Mouse (Mus musculus): ENCODE results near the gene Tspan31. TPM values are rescaled to one million over a fixed set of nuclear protein-coding genes. Genes with fewer than 3 reads are reported as not detected.

Tspan31 gene
- polyA plus RNA-seq, 1 experiment from 2014 or later: 165 TPM

- WGBS: 4% methylated on average over 29 of the region's 29 CpGs
- Histone ChIP-seq H3K9ac (replicated peaks) (no peak overlapping the region), H3K27ac (replicated peaks) (no peak overlapping the region), H3K4me1 (peaks cover 3% of the 10 kb centered on the region; the same call in 1 of the 2 replicates), H3K4me2 (replicated peaks) (no peak overlapping the region), H3K9me3 (no peaks in the 10 kb centered on the region), H3K4me3 (0 out of 2 replicates have a peak overlapping the region, but pooled peaks have one; percentile 10), H3K36me3 (peaks cover 24% of the 10 kb centered on the region; the same call in 1 of the 2 replicates), H3K27me3 (peaks cover 58% of the 10 kb centered on the region)
- ATAC-seq (ENCODE audit: low FRiP score, low read depth): no peak
Measured at GRCm38 (mm10) chr10:127049395-127050118, 20.5 kb downstream of the Tspan31 start.

DNA sequence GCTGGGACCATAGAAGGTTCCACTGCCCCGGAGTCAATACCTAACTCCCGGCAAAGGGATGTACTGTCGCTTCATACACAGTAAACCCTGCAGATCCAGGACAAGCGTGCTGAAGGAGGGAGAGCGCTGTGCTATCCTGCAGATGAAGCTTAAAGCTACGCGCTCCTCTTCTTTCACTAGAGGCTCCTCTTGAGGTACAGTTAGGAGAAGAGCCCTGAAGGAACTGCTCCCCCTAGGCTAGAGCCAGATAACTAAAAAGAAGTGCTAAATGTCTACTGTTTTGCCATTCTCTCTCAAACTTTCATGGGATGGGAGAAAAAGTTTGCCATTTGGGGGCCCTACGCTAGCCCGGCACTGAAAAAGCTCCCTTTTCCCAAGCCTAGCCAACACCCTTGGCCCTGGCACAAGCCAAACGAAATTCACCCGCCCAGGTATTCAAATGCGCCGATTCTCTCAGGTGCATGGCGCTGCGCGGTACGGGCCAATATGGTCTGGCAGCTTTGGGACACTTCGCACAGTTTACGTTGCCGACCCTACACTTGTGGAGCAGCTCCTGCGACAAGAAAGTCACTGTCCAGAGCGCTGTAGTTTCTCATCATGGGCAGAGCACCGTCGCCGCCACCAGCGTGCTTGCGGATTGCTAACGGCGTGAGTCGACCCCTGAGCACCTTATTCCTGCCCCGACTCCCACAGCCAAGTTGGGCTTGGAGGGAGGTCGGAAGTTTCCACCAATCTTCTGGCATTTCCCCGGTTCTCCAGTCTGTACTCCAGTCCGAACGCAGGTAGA lies 21.3 kb downstream of the Tspan31 start:
- H3K4me2 ChIP-seq (replicated peaks): no peak overlapping the region
- H3K4me1 ChIP-seq: peaks cover 3% of the 10 kb centered on the region; the same call in 1 of the 2 replicates
- ATAC-seq (ENCODE audit: low FRiP score, low read depth): no peak
- H3K27me3 ChIP-seq: peaks cover 58% of the 10 kb centered on the region
- H3K4me3 ChIP-seq: 0 out of 2 replicates have a peak overlapping the region, but pooled peaks have one; percentile 10
- no peak overlapping the region for H3K9ac ChIP-seq (replicated peaks)
- peaks cover 20% of the 10 kb centered on the region; the same call in 1 of the 2 replicates for H3K36me3 ChIP-seq
- no peak overlapping the region for H3K27ac ChIP-seq (replicated peaks)
- 6% methylated on average over 35 of the region's 35 CpGs for WGBS
- no peaks in the 10 kb centered on the region for H3K9me3 ChIP-seq

DNA sequence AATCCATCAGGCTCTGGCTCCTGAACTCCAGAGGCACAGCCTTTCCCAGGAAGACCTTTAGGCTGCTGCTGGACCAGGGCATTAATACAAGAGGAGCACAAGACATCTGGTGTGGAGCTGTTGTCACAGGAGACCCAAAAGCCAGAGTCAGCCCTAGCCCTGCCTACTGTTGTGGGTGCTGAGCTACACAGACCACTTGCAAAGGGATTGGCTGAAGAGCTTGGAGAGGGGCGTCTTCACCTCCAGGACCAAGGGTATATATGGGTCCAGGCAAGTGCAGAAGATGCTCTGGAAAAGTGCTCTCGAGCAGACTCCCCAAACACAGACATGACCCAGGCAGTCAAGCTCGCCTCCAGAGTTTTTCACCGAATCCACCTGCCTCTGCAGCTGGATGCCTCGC lies 22.1 kb downstream of the Tspan31 start, which contains the start of gene Cyp27b1:
TSS of gene Cyp27b1 (plus strand) at position 297 of the 400 bp plus-strand sequence.
- Histone ChIP-seq H3K4me2 (replicated peaks) (no peak within 1 kb of the TSS), H3K27ac (replicated peaks) (no peak within 1 kb of the TSS), H3K36me3 (peaks cover 16% of the 10 kb centered on the region; the same call in 1 of the 2 replicates), H3K4me1 (peaks cover 4% of the 10 kb centered on the region), H3K9ac (replicated peaks) (no peak within 1 kb of the TSS), H3K27me3 (peaks cover 58% of the 10 kb centered on the region), H3K9me3 (no peaks in the 10 kb centered on the region), H3K4me3 (0 out of 2 replicates have a peak within 1 kb of the TSS, but pooled peaks have one; percentile 10)
- 32% methylated on average over 5 of the region's 5 CpGs for WGBS
- no peak for ATAC-seq (ENCODE audit: low FRiP score, low read depth)

- peaks cover 16% of the 10 kb centered on the region for H3K4me1 ChIP-seq
- H3K4me3 ChIP-seq: no peak overlapping the region
- H3K36me3 ChIP-seq: peaks cover 16% of the 10 kb centered on the region; the same call in 1 of the 2 replicates
- WGBS: 57% methylated on average over 6 of the region's 6 CpGs
- 0 out of 2 replicates have a peak overlapping the region, but pooled peaks have one; percentile 92 for H3K4me2 ChIP-seq (replicated peaks)
- no peak overlapping the region; the same call in 1 of the 2 replicates for H3K9ac ChIP-seq (replicated peaks)
- H3K27ac ChIP-seq (replicated peaks): no peak overlapping the region
- peaks cover 28% of the 10 kb centered on the region for H3K27me3 ChIP-seq
- H3K9me3 ChIP-seq: no peaks in the 10 kb centered on the region
- ATAC-seq (ENCODE audit: low FRiP score, low read depth): no peak
Measured at GRCm38 (mm10) chr10:127043187-127043586, 26.9 kb downstream of the Tspan31 start.

DNA sequence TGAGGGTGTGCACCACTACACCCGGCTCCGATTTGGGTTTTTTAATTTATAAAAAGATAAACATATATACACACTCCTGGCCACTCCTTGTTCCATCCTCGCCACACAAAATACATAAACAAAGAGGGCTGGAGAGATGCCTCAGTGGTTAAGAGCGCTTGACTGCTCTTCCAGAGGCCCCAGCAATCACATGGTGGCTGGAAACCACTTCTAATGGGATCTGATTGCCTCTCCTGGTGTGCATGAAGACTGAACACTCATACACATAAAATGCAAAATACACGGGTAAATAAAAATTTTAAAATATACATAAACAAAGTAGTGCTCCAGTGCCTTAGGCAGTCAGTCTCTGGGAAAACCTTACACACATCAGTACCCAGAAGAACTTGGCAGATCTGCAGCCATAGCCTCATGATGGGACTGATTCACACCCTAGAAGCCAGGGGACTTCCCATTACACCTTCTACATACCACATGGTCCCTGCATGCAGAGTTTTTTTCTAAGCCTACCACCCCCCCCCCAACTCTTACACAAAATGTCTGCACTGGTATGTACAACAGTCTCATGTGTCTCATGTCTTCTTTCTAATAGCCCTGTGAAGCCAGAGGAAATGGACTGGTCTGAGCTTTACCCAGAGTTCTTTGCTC lies 27.5 kb downstream of the Tspan31 start:
- no peak for ATAC-seq (ENCODE audit: low FRiP score, low read depth)
- Histone ChIP-seq H3K4me3 (peak overlapping the region; percentile 74), H3K36me3 (peaks cover 16% of the 10 kb centered on the region; the same call in 1 of the 2 replicates), H3K27ac (replicated peaks) (no peak overlapping the region), H3K9me3 (no peaks in the 10 kb centered on the region), H3K4me1 (peaks cover 16% of the 10 kb centered on the region), H3K4me2 (replicated peaks) (peak overlapping the region; percentile 92), H3K27me3 (peaks cover 23% of the 10 kb centered on the region), H3K9ac (replicated peaks) (peak overlapping the region; percentile 62)
- WGBS: 19% methylated on average over 5 of the region's 5 CpGs

DNA sequence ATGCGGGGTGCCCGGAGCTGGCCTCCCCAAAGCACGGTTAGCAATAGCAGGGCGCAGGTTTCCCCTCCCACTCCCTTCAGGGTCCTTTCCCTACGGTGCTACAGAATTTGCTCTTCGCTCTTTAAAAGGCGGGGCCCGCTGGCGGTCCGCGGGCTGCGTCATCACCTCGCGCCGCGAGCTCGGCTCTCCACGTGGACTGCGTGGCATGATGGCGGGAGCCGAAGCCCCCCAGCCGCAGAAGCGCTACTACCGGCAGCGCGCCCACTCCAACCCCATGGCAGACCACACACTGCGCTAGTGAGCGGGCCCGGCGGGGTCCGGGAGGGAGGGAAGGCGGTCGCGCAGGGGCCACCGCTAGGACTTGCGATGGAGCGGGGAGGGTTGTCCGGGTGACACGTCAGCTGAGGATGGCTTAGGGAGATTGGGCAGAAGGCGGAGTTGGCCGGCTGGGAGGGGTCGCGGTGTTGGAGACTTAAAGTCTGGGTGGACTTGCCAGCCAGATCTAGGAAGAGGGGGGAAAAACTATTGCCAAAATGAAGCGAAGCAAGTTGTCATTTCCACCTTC lies 28.2 kb downstream of the Tspan31 start:
- H3K9ac ChIP-seq (replicated peaks): peak overlapping the region; percentile 62
- peak overlapping the region; percentile 74 for H3K4me3 ChIP-seq
- no peak overlapping the region for H3K27ac ChIP-seq (replicated peaks)
- H3K4me2 ChIP-seq (replicated peaks): peak overlapping the region; percentile 92
- H3K27me3 ChIP-seq: peaks cover 16% of the 10 kb centered on the region
- no peaks in the 10 kb centered on the region for H3K9me3 ChIP-seq
- 0% methylated on average over 44 of the region's 44 CpGs for WGBS
- peak; percentile 88 for ATAC-seq (ENCODE audit: low FRiP score, low read depth)
- H3K4me1 ChIP-seq: peaks cover 16% of the 10 kb centered on the region
- peaks cover 13% of the 10 kb centered on the region; the same call in 1 of the 2 replicates for H3K36me3 ChIP-seq

DNA sequence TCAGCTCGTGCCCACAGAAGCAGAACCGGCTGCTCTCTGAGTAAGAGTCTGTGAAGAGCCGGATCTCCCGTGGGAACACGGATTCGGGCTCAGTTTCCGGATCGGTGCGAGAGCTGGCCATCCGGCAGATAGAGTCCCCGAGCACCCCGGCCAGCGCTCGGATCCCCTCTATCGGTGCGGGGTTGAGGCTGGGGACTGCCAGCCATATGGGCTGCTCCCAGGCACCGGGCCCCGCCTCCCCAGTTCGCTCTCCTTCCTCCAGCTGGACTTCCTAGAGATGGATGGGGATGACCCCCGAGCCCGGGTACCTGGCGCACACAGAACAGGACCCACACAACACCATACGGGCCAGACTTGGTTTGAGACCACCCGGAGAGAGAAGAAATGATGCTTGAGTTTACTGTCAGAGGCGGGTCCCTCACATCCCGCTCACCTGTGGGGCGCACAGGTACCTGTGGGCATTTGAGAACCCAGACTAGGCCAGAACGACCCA lies 28.7 kb downstream of the Tspan31 start, which contains the start of the genes Mettl1 and Eef1akmt3:
TSS of gene Mettl1 (plus strand) at position 141 of the 493 bp plus-strand sequence.
TSS of gene Eef1akmt3 (minus strand) at position 240 of the 493 bp plus-strand sequence.
- Histone ChIP-seq H3K9me3 (no peaks in the 10 kb centered on the region), H3K4me2 (replicated peaks) (peak within 1 kb of the TSS; percentile 92), H3K9ac (replicated peaks) (peak within 1 kb of the TSS; percentile 62), H3K27ac (replicated peaks) (no peak within 1 kb of the TSS), H3K4me1 (peaks cover 16% of the 10 kb centered on the region), H3K36me3 (peaks cover 9% of the 10 kb centered on the region; the same call in 1 of the 2 replicates), H3K4me3 (peak within 1 kb of the TSS; percentile 74), H3K27me3 (peaks cover 16% of the 10 kb centered on the region)
- 0% methylated on average over 28 of the region's 28 CpGs for WGBS
- peak; percentile 81; the same call in 1 of the 2 replicates for ATAC-seq (ENCODE audit: low FRiP score, low read depth)

GRCm38 (mm10) chr10:127040569-127041214 lies 29.4 kb downstream of the Tspan31 start:
- ATAC-seq (ENCODE audit: low FRiP score, low read depth): no peak
- H3K27ac ChIP-seq (replicated peaks): no peak overlapping the region
- WGBS: under 1% methylated on average over 20 of the region's 20 CpGs

DNA sequence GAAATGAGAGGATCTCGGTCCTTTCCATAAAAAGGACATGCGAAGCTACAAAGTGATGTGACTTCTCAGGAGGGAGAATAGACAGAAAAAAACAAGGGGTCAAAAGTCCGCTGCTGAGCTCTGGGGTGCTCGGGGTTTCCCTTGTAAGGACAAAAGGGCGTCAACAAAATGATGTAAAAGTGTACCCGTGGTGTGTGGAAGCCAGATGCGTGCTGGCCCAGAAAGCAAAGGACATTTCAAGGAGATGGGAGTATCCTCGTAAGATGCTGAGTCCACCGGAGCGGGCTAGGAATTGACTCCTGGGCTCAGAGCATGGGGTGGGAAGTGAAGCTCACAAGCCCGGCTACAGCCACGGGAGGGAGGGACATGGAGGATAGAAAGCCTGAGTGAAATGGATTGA lies 32.4 kb downstream of the Tspan31 start:
- Histone ChIP-seq H3K4me1 (peaks cover 12% of the 10 kb centered on the region), H3K9me3 (no peaks in the 10 kb centered on the region), H3K9ac (replicated peaks) (no peak overlapping the region), H3K27me3 (peaks cover 16% of the 10 kb centered on the region), H3K36me3 (no peaks in the 10 kb centered on the region), H3K4me3 (no peak overlapping the region), H3K27ac (replicated peaks) (no peak overlapping the region), H3K4me2 (replicated peaks) (no peak overlapping the region)
- WGBS: 74% methylated on average over 12 of the region's 12 CpGs
- ATAC-seq (ENCODE audit: low FRiP score, low read depth): no peak

More at GRCm38 (mm10) chr10:127040569-127041214, 29.4 kb downstream of the Tspan31 start:
- peaks cover 9% of the 10 kb centered on the region; the same call in 1 of the 2 replicates for H3K36me3 ChIP-seq
- peak overlapping the region; percentile 92 for H3K4me2 ChIP-seq (replicated peaks)
- peak overlapping the region; percentile 62 for H3K9ac ChIP-seq (replicated peaks)
- peaks cover 16% of the 10 kb centered on the region for H3K27me3 ChIP-seq
- H3K9me3 ChIP-seq: no peaks in the 10 kb centered on the region
- H3K4me1 ChIP-seq: peaks cover 16% of the 10 kb centered on the region
- peak overlapping the region; percentile 74 for H3K4me3 ChIP-seq

GRCm38 (mm10) chr10:127036273-127036672 lies 33.8 kb downstream of the Tspan31 start:
- Histone ChIP-seq H3K4me1 (peaks cover 7% of the 10 kb centered on the region; the same call in 1 of the 2 replicates), H3K4me2 (replicated peaks) (no peak overlapping the region), H3K4me3 (no peak overlapping the region), H3K9ac (replicated peaks) (no peak overlapping the region), H3K9me3 (no peaks in the 10 kb centered on the region), H3K27ac (replicated peaks) (no peak overlapping the region), H3K36me3 (no peaks in the 10 kb centered on the region), H3K27me3 (peaks cover 16% of the 10 kb centered on the region)
- 82% methylated on average over 12 of the region's 12 CpGs for WGBS
- no peak for ATAC-seq (ENCODE audit: low FRiP score, low read depth)

Data from midbrain, embryonic 12.5 days (tissue).